Mouse (Mus musculus): ENCODE results near the gene Lpo.

- TF ChIP-seq CTCF (IDR thresholded peaks at IDR 0.05) = no peak
- TF ChIP-seq EP300 (IDR thresholded peaks at IDR 0.05) = no peak
These were observed 19.0 kb upstream of the Lpo start for GRCm38 (mm10) chr11:87846968-87847600.
